Mouse (Mus musculus) Patski (cell line): ENCODE data around the gene Dpm2. TPM values are rescaled to one million over a fixed set of nuclear protein-coding genes. Genes with fewer than 3 reads are reported as not detected.
A peak's percentile ranks its signal among the peaks of the same experiment; 100 is the strongest.

Experiments
- ATAC-seq: fragments of 100-300 bp; one replicate; pipeline ENCODE4 v1.8.0; 2021
- CTCF ChIA-PET: fragments of 350-600 bp; sonication (Branson Sonifier 250); formaldehyde crosslinking; loops from one replicate; lab custom pipeline; 2022; ENCODE audit warnings: inconsistent platforms; lab: Charles Lee
- POLR2A ChIA-PET: fragments of 350-600 bp; sonication (Branson Sonifier 250); formaldehyde crosslinking; loops from one replicate; lab custom pipeline; 2022; ENCODE audit warnings: antibody characterized with exemption, inconsistent platforms; lab: Charles Lee
- DNase-seq: peaks from one replicate; pipeline ENCODE4 v3.0.0-alpha.2; 2011; ENCODE audit warnings: low read depth, low spot score
- H3K27me3 ChIP-seq: fragments of 371-371 bp; one replicate; pipeline ENCODE4 v1.5.1; 2021
- CTCF ChIP-seq: fragments of 100-300 bp; IDR thresholded peaks from one replicate; pipeline ENCODE4 v1.5.1; 2021
- in situ Hi-C: fragments of 300-500 bp; cut with MboI; formaldehyde crosslinking; loops from 3 replicates; pipeline ENCODE4 v1.11.1; 2018; ENCODE audit warnings: low pct_unique_long_range_greater_than_20kb, mixed read lengths
- polyA plus RNA-seq: library from polyadenylated mRNA; unstranded; gene quantifications from one replicate; pipeline ENCODE4 v1.2.3, GENCODE M21; 2021

The Dpm2 gene
- polyA plus RNA-seq: 59.3 TPM

- no peaks in the 10 kb centered on the region for H3K27me3 ChIP-seq
- peak; percentile 23 for ATAC-seq
- ChIA-PET CTCF (interaction anchor here (0.7 to 1.2 kb wide), 4 partner anchors 13 to 166 kb away, joined by 3 to 4 read pairs (median 4); no protein-coding TSS in a partner anchor), POLR2A (no interaction called here)
- TF ChIP-seq CTCF: no peak
- in situ Hi-C loops: loop anchor here (5.0 kb wide), 1 partner anchor 174 kb away; the partner anchor contains the start of gene Ptges2
- DNase-seq: no peak
Observed at GRCm38 (mm10) chr2:32570698-32571494, at the start of gene Dpm2. Gene Dpm2 (plus strand): TSS chr2:32570858.

GRCm38 (mm10) chr2:32524536-32525031 lies 46.1 kb upstream of the Dpm2 start:
- no peak for TF ChIP-seq CTCF
- DNase-seq (no peak), ATAC-seq (no peak)
- ChIA-PET CTCF (interaction anchor here (1.1 kb wide), 1 partner anchor 10 kb away, joined by 3 read pairs; no protein-coding TSS in a partner anchor), POLR2A (no interaction called here)
- H3K27me3 ChIP-seq: no peaks in the 10 kb centered on the region
- in situ Hi-C loops: no loop called here

GRCm38 (mm10) chr2:32525816-32526215 lies 44.8 kb upstream of the Dpm2 start:
- DNase-seq (no peak), ATAC-seq (no peak)
- in situ Hi-C loops: no loop called here
- TF ChIP-seq CTCF: no peak
- H3K27me3 ChIP-seq: no peaks in the 10 kb centered on the region
- POLR2A ChIA-PET: no interaction called here
- CTCF ChIA-PET: interaction anchor here (1.1 to 1.4 kb wide), 2 partner anchors 11 to 39 kb away, joined by 3 to 4 read pairs; no protein-coding TSS in a partner anchor

GRCm38 (mm10) chr2:32527468-32527966 lies 43.1 kb upstream of the Dpm2 start:
- ChIA-PET POLR2A (no interaction called here), CTCF (no interaction called here)
- TF ChIP-seq CTCF: no peak
- no peaks in the 10 kb centered on the region for H3K27me3 ChIP-seq
- in situ Hi-C loops: no loop called here
- DNase-seq (no peak), ATAC-seq (no peak)

- DNase-seq (no peak), ATAC-seq (no peak)
- CTCF ChIA-PET: no interaction called here
- TF ChIP-seq CTCF: no peak
- in situ Hi-C loops: no loop called here
- POLR2A ChIA-PET: no interaction called here
- H3K27me3 ChIP-seq: no peaks in the 10 kb centered on the region
Observed at GRCm38 (mm10) chr2:32528326-32528725, 42.3 kb upstream of the Dpm2 start.

- ATAC-seq: no peak
- no peak for TF ChIP-seq CTCF
- POLR2A ChIA-PET: no interaction called here
- CTCF ChIA-PET: no interaction called here
- H3K27me3 ChIP-seq: no peaks in the 10 kb centered on the region
- in situ Hi-C loops: no loop called here
- no peak for DNase-seq
Observed at GRCm38 (mm10) chr2:32530479-32530878, 40.2 kb upstream of the Dpm2 start.

GRCm38 (mm10) chr2:32533163-32533562 lies 37.5 kb upstream of the Dpm2 start:
- DNase-seq: no peak
- no peak for TF ChIP-seq CTCF
- ChIA-PET CTCF (interaction anchor here (1.3 kb wide), 1 partner anchor 8 kb away, joined by 3 read pairs; no protein-coding TSS in a partner anchor), POLR2A (no interaction called here)
- ATAC-seq: no peak
- in situ Hi-C loops: no loop called here
- H3K27me3 ChIP-seq: no peaks in the 10 kb centered on the region

GRCm38 (mm10) chr2:32534061-32534732 lies 36.5 kb upstream of the Dpm2 start:
- no peak for ATAC-seq
- POLR2A ChIA-PET: no interaction called here

GRCm38 (mm10) chr2:32534733-32535471 lies 35.8 kb upstream of the Dpm2 start, which contains the start of gene Fam102a:
Gene Fam102a (plus strand): TSS chr2:32535332.
- POLR2A ChIA-PET: interaction anchor here (0.6 to 1.0 kb wide), 3 partner anchors 71 to 172 kb away, joined by 3 to 11 read pairs (median 4); no protein-coding TSS in a partner anchor
- peak; percentile 92 for ATAC-seq
- CTCF ChIA-PET: no interaction called here
- no peaks in the 10 kb centered on the region for H3K27me3 ChIP-seq
- in situ Hi-C loops: no loop called here
- DNase-seq: peak; percentile 73
- no peak for TF ChIP-seq CTCF

More at GRCm38 (mm10) chr2:32534061-32534732, 36.5 kb upstream of the Dpm2 start:
- H3K27me3 ChIP-seq: no peaks in the 10 kb centered on the region
- DNase-seq: no peak
- CTCF ChIA-PET: no interaction called here
- no peak for TF ChIP-seq CTCF
- in situ Hi-C loops: no loop called here
